Mouse (Mus musculus): ENCODE results near the gene Prr5.

GRCm38 (mm10) chr15:84729685-84730084 is 60.3 kb downstream of the Prr5 start:
- no peak for TF ChIP-seq CTCF (IDR thresholded peaks at IDR 0.05; ENCODE audit: low read depth, low read length)
- no peak for TF ChIP-seq GATA1 (IDR thresholded peaks at IDR 0.05; ENCODE audit: borderline replicate concordance, low read length)
- no peak for TF ChIP-seq GATA2 (IDR thresholded peaks at IDR 0.05; ENCODE audit: borderline replicate concordance, low read depth, low read length)
